8 mouse cellular contexts compared by ENCODE assay signal in genomic region chr10:43740204-43740865, GRCm38 (mm10).
A peak's percentile ranks its signal among the peaks of the same experiment; 100 is the strongest.
DNase-seq lines count a peak whose midpoint lies in the region; ATAC-seq and TF ChIP-seq lines count a peak whose summit lies in the region.

No protein-coding gene starts in this region.

- H3K4me2 ChIP-seq in embryonic facial prominence, embryonic 13.5 days, result peak overlapping the region; percentile 41
- peak overlapping the region; percentile 33 for H3K4me2 ChIP-seq in hindbrain, embryonic 16.5 days (ENCODE audit: low read length)
- no peak overlapping the region for H3K4me2 ChIP-seq in liver, embryonic 16.5 days (ENCODE audit: low read depth, low read length)

- H3K79me2 ChIP-seq in liver, adult 2 months (ENCODE audit: control insufficient read depth, insufficient read depth, low read length), result no peaks in the 10 kb centered on the region

- no peaks in the 10 kb centered on the region for H3K27me3 ChIP-seq in liver, adult 2 months (ENCODE audit: control insufficient read depth, insufficient read depth, low read length)
- peaks cover 5% of the 10 kb centered on the region; the same call in 1 of the 2 replicates for H3K27me3 ChIP-seq in embryonic facial prominence, embryonic 13.5 days
- H3K27me3 ChIP-seq in hindbrain, embryonic 16.5 days (replicated peaks; ENCODE audit: control insufficient read depth, insufficient read depth, low read length), result no peaks in the 10 kb centered on the region
- H3K27me3 ChIP-seq in liver, embryonic 16.5 days (ENCODE audit: control insufficient read depth, insufficient read depth, low read depth, low read length), result no peaks in the 10 kb centered on the region

- no peak for TF ChIP-seq POLR2A in liver, adult 2 months (IDR thresholded peaks at IDR 0.05; ENCODE audit: extremely low read depth, insufficient read depth, low read length)

- H3K9ac ChIP-seq in liver, adult 2 months (ENCODE audit: low read depth, low read length), result no peak overlapping the region
- H3K9ac ChIP-seq in embryonic facial prominence, embryonic 13.5 days, result 0 out of 2 replicates have a peak overlapping the region, but pooled peaks have one; percentile 11
- peak overlapping the region; percentile 52; the same call in 1 of the 2 replicates for H3K9ac ChIP-seq in hindbrain, embryonic 16.5 days (ENCODE audit: low read depth, low read length)
- no peak overlapping the region for H3K9ac ChIP-seq in liver, embryonic 16.5 days (ENCODE audit: low read depth, low read length)

- no peak for ATAC-seq in embryonic facial prominence, embryonic 13.5 days (ENCODE audit: insufficient number of reproducible peaks, insufficient read depth, low FRiP score, low TSS enrichment, low read depth)
- ATAC-seq in hindbrain, embryonic 16.5 days, result peak; percentile 86
- ATAC-seq in liver, embryonic 16.5 days (ENCODE audit: low read depth), result no peak
- peak; percentile 33; the same call in 1 of the 2 replicates for ATAC-seq in neutrophil, adult 5-6 weeks (ENCODE audit: extremely low read depth, insufficient number of reproducible peaks, low FRiP score, poor library complexity, severe bottlenecking)

- DNase-seq in liver, adult 2 months (ENCODE audit: extremely low read depth, low read depth, low spot score), result peak; percentile 22
- DNase-seq in liver, result no peak
- no peak for DNase-seq in urinary bladder, postnatal 25 days (ENCODE audit: low spot score)
- DNase-seq in urinary bladder, postnatal 36 days (ENCODE audit: low spot score in 2 of 2), result no peak

- WGBS in liver, adult 2 months, result 62% methylated on average over 13 of the region's 13 CpGs
- WGBS in embryonic facial prominence, embryonic 13.5 days, result 25% methylated on average over 13 of the region's 13 CpGs
- 29% methylated on average over 13 of the region's 13 CpGs for WGBS in hindbrain, embryonic 16.5 days
- 24% methylated on average over 13 of the region's 13 CpGs for WGBS in liver, embryonic 16.5 days (ENCODE audit: insufficient replicate concordance)

- no peaks in the 10 kb centered on the region for H3K36me3 ChIP-seq in liver, adult 2 months (ENCODE audit: control insufficient read depth, insufficient read depth, low read length)
- no peaks in the 10 kb centered on the region for H3K36me3 ChIP-seq in embryonic facial prominence, embryonic 13.5 days
- no peaks in the 10 kb centered on the region for H3K36me3 ChIP-seq in hindbrain, embryonic 16.5 days (ENCODE audit: control insufficient read depth, insufficient read depth, low read length)
- H3K36me3 ChIP-seq in liver, embryonic 16.5 days (ENCODE audit: control insufficient read depth, insufficient read depth), result no peaks in the 10 kb centered on the region

- no peak for TF ChIP-seq CTCF in liver, adult 2 months (IDR thresholded peaks at IDR 0.05; ENCODE audit: low read depth, low read length)

- no peak overlapping the region for H3K27ac ChIP-seq in liver, adult 2 months (replicated peaks; ENCODE audit: insufficient read depth, low read depth, low read length)
- 0 out of 2 replicates have a peak overlapping the region, but pooled peaks have one; percentile 13 for H3K27ac ChIP-seq in embryonic facial prominence, embryonic 13.5 days
- no peak overlapping the region for H3K27ac ChIP-seq in hindbrain, embryonic 16.5 days (ENCODE audit: low read depth, low read length)
- peak overlapping the region; percentile 35; the same call in 1 of the 2 replicates for H3K27ac ChIP-seq in liver, embryonic 16.5 days (ENCODE audit: low read length)

- H3K4me1 ChIP-seq in liver, adult 2 months (ENCODE audit: control insufficient read depth, insufficient read depth, low read length), result 0 out of 2 replicates have a peak, but pooled peaks cover 8% of the 10 kb centered on the region
- H3K4me1 ChIP-seq in embryonic facial prominence, embryonic 13.5 days, result peaks cover 27% of the 10 kb centered on the region
- peaks cover 11% of the 10 kb centered on the region for H3K4me1 ChIP-seq in hindbrain, embryonic 16.5 days (ENCODE audit: control insufficient read depth, insufficient read depth, low read depth, low read length)
- peaks cover 22% of the 10 kb centered on the region for H3K4me1 ChIP-seq in liver, embryonic 16.5 days (ENCODE audit: control insufficient read depth, low read depth, low read length)

- no peaks in the 10 kb centered on the region for H3K9me3 ChIP-seq in embryonic facial prominence, embryonic 13.5 days
- H3K9me3 ChIP-seq in hindbrain, embryonic 16.5 days (ENCODE audit: control insufficient read depth, low read length), result no peaks in the 10 kb centered on the region
- no peaks in the 10 kb centered on the region for H3K9me3 ChIP-seq in liver, embryonic 16.5 days (replicated peaks; ENCODE audit: control insufficient read depth, low read length)

- no peak overlapping the region for H3K4me3 ChIP-seq in liver, adult 2 months (ENCODE audit: insufficient read depth, low read depth, low read length)
- no peak overlapping the region for H3K4me3 ChIP-seq in embryonic facial prominence, embryonic 13.5 days
- no peak overlapping the region for H3K4me3 ChIP-seq in hindbrain, embryonic 16.5 days (ENCODE audit: low read length)
- H3K4me3 ChIP-seq in liver, embryonic 16.5 days (ENCODE audit: low read depth, low read length), result no peak overlapping the region

Comparison
In these comparisons a context has a peak if more than half of its experiments do, and no peak if none do; other contexts are left out.
1. H3K27ac ChIP-seq: peak in embryonic facial prominence, embryonic 13.5 days (single experiment) and liver, embryonic 16.5 days (single experiment); none in liver, adult 2 months (single experiment) and hindbrain, embryonic 16.5 days (single experiment).
2. H3K9ac ChIP-seq: peak in embryonic facial prominence, embryonic 13.5 days (single experiment) and hindbrain, embryonic 16.5 days (single experiment); none in liver, adult 2 months (single experiment) and liver, embryonic 16.5 days (single experiment).
3. ATAC-seq: peak in hindbrain, embryonic 16.5 days (single experiment) and neutrophil, adult 5-6 weeks (single experiment); none in embryonic facial prominence, embryonic 13.5 days (single experiment) and liver, embryonic 16.5 days (single experiment).